Mouse (Mus musculus): Measurements from ENCODE around the gene Gm49486.

Gene Gm49486

GRCm38 (mm10) chr15:79229058-79229821 lies at the start of gene Gm49486, which contains the start of gene Pick1:
TSS of gene Gm49486 (plus strand) at chr15:79229391.
TSS of gene Pick1 (plus strand) at chr15:79229173.
- peak; percentile 78 for DNase-seq

GRCm38 (mm10) chr15:79185213-79185612 lies 44.0 kb upstream of the Gm49486 start:
- no peak for DNase-seq

GRCm38 (mm10) chr15:79187819-79188218 lies 41.4 kb upstream of the Gm49486 start:
- no peak for DNase-seq

GRCm38 (mm10) chr15:79191426-79191825 lies 37.8 kb upstream of the Gm49486 start:
- DNase-seq = no peak

- DNase-seq = no peak
Measured at GRCm38 (mm10) chr15:79192450-79192849, 36.7 kb upstream of the Gm49486 start.

- peak; percentile 46 for DNase-seq
Measured at GRCm38 (mm10) chr15:79192885-79193845, 36.0 kb upstream of the Gm49486 start.

- no peak for DNase-seq
Measured at GRCm38 (mm10) chr15:79194048-79194447, 35.1 kb upstream of the Gm49486 start.

- DNase-seq = no peak
Measured at GRCm38 (mm10) chr15:79194946-79195345, 34.2 kb upstream of the Gm49486 start.

- no peak for DNase-seq
Measured at GRCm38 (mm10) chr15:79195492-79195891, 33.7 kb upstream of the Gm49486 start.

GRCm38 (mm10) chr15:79199390-79199976 lies 29.7 kb upstream of the Gm49486 start:
- DNase-seq = no peak

- DNase-seq = peak; percentile 66
Measured at GRCm38 (mm10) chr15:79201491-79202150, 27.6 kb upstream of the Gm49486 start.

GRCm38 (mm10) chr15:79202575-79202974 lies 26.6 kb upstream of the Gm49486 start:
- DNase-seq = no peak

- DNase-seq = no peak
Measured at GRCm38 (mm10) chr15:79208211-79208610, 21.0 kb upstream of the Gm49486 start.

- no peak for DNase-seq
Measured at GRCm38 (mm10) chr15:79208758-79209439, 20.3 kb upstream of the Gm49486 start.

- DNase-seq = no peak
Measured at GRCm38 (mm10) chr15:79210357-79210756, 18.8 kb upstream of the Gm49486 start.

- peak; percentile 15 for DNase-seq
Measured at GRCm38 (mm10) chr15:79212750-79213446, 16.3 kb upstream of the Gm49486 start.

- no peak for DNase-seq
Measured at GRCm38 (mm10) chr15:79213591-79213990, 15.6 kb upstream of the Gm49486 start.

- no peak for DNase-seq
Measured at GRCm38 (mm10) chr15:79216191-79216590, 13.0 kb upstream of the Gm49486 start.

GRCm38 (mm10) chr15:79219572-79219971 lies 9.6 kb upstream of the Gm49486 start:
- no peak for DNase-seq

GRCm38 (mm10) chr15:79223641-79224040 lies 5.5 kb upstream of the Gm49486 start:
- no peak for DNase-seq

- DNase-seq = peak; percentile 75
Measured at GRCm38 (mm10) chr15:79224685-79225084, 4.5 kb upstream of the Gm49486 start.

Data from right cerebral cortex, postnatal 14 days (tissue).